Mouse (Mus musculus) spleen, adult 2 months (tissue): Measurements from ENCODE around the gene Prickle1. TPM values are rescaled to one million over a fixed set of nuclear protein-coding genes. Genes with fewer than 3 reads are reported as not detected.
A peak's percentile ranks its signal among the peaks of the same experiment; 100 is the strongest.

Source experiments
- DNase-seq, 2 experiments: peaks; one replicate each; pipeline versions ENCODE4 v3.0.0 to v3.0.0-alpha.2; 2012 to 2021; ENCODE audit warnings: low spot score in 2 of 2, low read depth in 1 of 2
- H3K27ac ChIP-seq: fragments of 200-500 bp; 2 replicates; pipeline ENCODE4 v1.5.1; 2012; ENCODE audit warnings: low read length, inconsistent platforms; ENCODE audit not compliant: insufficient read depth
- H3K27me3 ChIP-seq: fragments of 200-500 bp; 2 replicates; pipeline ENCODE4 v1.6.1; 2012; ENCODE audit warnings: mild to moderate bottlenecking, moderate library complexity, low read length, inconsistent platforms; ENCODE audit not compliant: control insufficient read depth, insufficient read depth
- H3K36me3 ChIP-seq: fragments of 200-500 bp; 2 replicates; pipeline ENCODE4 v1.6.1; 2012; ENCODE audit warnings: mild to moderate bottlenecking, low read length, inconsistent platforms; ENCODE audit not compliant: control insufficient read depth, insufficient read depth
- H3K4me1 ChIP-seq: fragments of 200-500 bp; 2 replicates; pipeline ENCODE4 v1.6.1; 2011; ENCODE audit warnings: inconsistent platforms; ENCODE audit not compliant: control insufficient read depth, insufficient read depth, insufficient read length
- H3K4me3 ChIP-seq: fragments of 200-500 bp; 2 replicates; pipeline ENCODE4 v1.5.1; 2011; ENCODE audit warnings: mild to moderate bottlenecking, inconsistent platforms; ENCODE audit not compliant: insufficient read depth, insufficient read length; ENCODE audit errors: extremely low read depth
- CTCF ChIP-seq: fragments of 200-500 bp; IDR thresholded peaks from 2 replicates; pipeline ENCODE4 v1.5.1; 2011; ENCODE audit warnings: mild to moderate bottlenecking, inconsistent platforms; ENCODE audit not compliant: insufficient read depth, insufficient read length, insufficient replicate concordance; ENCODE audit errors: extremely low read depth
- POLR2A ChIP-seq: fragments of 200-500 bp; IDR thresholded peaks from 2 replicates; pipeline ENCODE4 v1.6.1; 2011; ENCODE audit warnings: low read depth, low read length, inconsistent platforms
- WGBS: fragments of 180-500 bp; shearing (Covaris S2); methylation state at CpG from one replicate; pipeline ENCODE4 v1.1.7; 2018; 5-methylcytosine and 5-hydroxymethylcytosine counted together
- polyA plus RNA-seq: library from polyadenylated mRNA; depleted of rRNA; stranded (reverse); fragments of >200 nt; gene quantifications from 2 replicates; pipeline ENCODE4 v1.2.3, GENCODE M21; 2012

Gene Prickle1
- polyA plus RNA-seq, 1 experiment: 3.8 TPM

GRCm38 (mm10) chr15:93555719-93556118 lies 40.0 kb downstream of the Prickle1 start:
- no peaks in the 10 kb centered on the region for H3K36me3 ChIP-seq
- H3K4me3 ChIP-seq: no peak overlapping the region
- H3K27me3 ChIP-seq: no peaks in the 10 kb centered on the region
- no peak overlapping the region for H3K27ac ChIP-seq
- TF ChIP-seq POLR2A (no peak), CTCF (no peak)
- H3K4me1 ChIP-seq: no peaks in the 10 kb centered on the region
- WGBS: 68% methylated on average over 8 of the region's 8 CpGs
- DNase-seq: no peak

DNA sequence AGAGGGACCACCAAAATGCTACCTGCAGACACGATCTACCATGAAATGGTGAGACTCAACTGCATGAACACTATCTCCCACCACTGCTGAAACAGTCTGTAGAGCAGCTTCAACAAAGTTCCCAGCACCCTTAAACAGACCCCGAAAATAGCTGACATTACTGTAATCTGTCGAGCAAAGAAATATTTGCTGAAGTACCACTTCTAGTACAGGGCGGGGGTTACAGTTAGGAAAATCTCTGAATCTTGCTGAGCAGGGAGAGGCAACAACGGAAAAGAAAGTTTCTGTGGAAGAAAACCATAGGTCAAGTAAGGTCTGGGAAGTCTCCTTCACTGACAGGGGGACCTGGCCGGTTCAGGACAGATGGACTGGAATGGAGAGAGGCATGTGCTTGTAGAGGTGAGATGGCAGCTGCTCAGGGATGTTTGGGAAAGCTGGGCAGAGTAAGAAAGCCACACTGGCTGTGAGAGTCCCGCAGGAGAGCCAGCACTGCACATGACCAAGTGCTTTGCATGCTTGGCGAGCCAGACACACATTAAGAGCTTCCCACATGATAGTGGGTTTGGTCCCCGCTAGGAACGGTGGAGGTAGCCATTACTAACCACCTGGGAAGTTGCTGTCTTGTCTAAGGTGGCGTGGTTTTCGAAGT lies 41.4 kb downstream of the Prickle1 start:
- Histone ChIP-seq H3K27me3 (no peaks in the 10 kb centered on the region), H3K4me1 (no peaks in the 10 kb centered on the region), H3K27ac (no peak overlapping the region), H3K4me3 (no peak overlapping the region), H3K36me3 (no peaks in the 10 kb centered on the region)
- 87% methylated on average over 12 of the region's 12 CpGs for WGBS
- TF ChIP-seq POLR2A: no peak
- no peak for TF ChIP-seq CTCF
- DNase-seq: no peak

DNA sequence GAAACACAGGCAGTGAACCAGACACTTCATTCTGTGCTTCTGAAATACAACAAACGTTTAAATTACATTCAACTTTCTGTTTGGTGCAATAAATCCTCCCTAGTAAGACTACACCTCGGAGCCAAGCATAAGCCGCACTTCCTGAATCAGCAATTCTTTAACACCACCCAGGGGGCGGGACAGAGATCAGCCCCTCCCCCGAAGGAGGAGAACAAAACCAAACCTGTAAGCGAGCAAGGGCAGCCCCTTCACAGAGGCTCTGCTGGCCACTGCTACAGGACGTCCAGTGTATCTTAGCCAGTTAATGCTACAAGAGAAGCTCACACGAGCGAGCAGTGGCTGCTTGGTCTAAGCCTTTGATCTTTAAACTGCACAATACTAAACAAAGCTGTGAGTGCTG lies 43.5 kb downstream of the Prickle1 start:
- WGBS: 15% methylated on average over 9 of the region's 9 CpGs
- H3K4me3 ChIP-seq: no peak overlapping the region
- TF ChIP-seq POLR2A: no peak
- no peak for TF ChIP-seq CTCF
- DNase-seq: peak; percentile 9 to 24
- H3K4me1 ChIP-seq: no peaks in the 10 kb centered on the region
- H3K36me3 ChIP-seq: no peaks in the 10 kb centered on the region
- no peak overlapping the region for H3K27ac ChIP-seq
- no peaks in the 10 kb centered on the region for H3K27me3 ChIP-seq

DNA sequence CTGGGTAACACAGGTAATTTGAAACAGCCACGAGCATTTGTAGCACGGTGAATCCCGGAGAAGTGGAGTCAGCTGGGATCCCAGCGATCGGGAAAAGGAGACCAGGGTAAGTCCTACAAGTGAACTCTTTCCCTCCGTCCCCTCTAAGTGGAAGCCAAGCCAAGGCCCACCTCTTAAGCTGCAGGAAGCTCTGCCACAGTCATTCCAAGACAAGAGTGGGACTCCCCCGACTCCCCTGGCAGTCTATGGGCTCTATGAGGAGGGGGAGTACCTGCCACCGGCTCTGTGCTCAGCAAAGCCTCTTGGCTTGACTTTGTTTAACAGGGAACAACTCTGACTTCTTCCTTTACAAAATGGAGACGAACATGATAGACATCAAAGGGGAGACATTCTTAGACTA lies 47.4 kb downstream of the Prickle1 start:
- Histone ChIP-seq H3K27me3 (no peaks in the 10 kb centered on the region), H3K36me3 (no peaks in the 10 kb centered on the region), H3K4me3 (no peak overlapping the region), H3K4me1 (no peaks in the 10 kb centered on the region), H3K27ac (no peak overlapping the region)
- DNase-seq: no peak
- TF ChIP-seq POLR2A (no peak), CTCF (no peak)
- WGBS: 86% methylated on average over 9 of the region's 9 CpGs

DNA sequence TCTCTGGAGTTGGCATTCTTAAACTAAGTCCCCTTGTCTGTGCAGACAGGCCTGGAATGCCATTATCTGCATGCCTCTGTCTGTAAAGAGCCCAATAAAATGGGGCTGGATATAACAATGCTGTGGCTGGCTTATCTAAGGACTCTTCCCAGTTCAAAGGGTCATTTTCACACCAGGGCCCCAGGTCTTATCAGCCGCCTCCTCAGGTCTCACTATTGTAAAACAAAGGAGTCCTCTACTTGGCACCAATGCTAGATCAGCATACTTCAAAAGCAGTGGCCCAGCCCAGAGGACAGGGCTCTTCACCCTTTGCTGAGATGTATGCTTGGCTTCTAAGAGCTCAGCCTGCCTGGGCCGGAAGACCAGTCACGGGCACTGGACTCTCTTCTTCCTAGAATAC lies 56.3 kb downstream of the Prickle1 start:
- Histone ChIP-seq H3K36me3 (no peaks in the 10 kb centered on the region), H3K27ac (no peak overlapping the region), H3K4me3 (no peak overlapping the region), H3K4me1 (no peaks in the 10 kb centered on the region), H3K27me3 (no peaks in the 10 kb centered on the region)
- DNase-seq: no peak
- WGBS: 87% methylated on average over 3 of the region's 3 CpGs
- TF ChIP-seq POLR2A: no peak
- no peak for TF ChIP-seq CTCF

GRCm38 (mm10) chr15:93538551-93539205 lies 57.0 kb downstream of the Prickle1 start:
- DNase-seq: no peak
- no peaks in the 10 kb centered on the region for H3K36me3 ChIP-seq
- no peaks in the 10 kb centered on the region for H3K27me3 ChIP-seq
- 89% methylated on average over 21 of the region's 21 CpGs for WGBS
- H3K4me3 ChIP-seq: no peak overlapping the region
- no peaks in the 10 kb centered on the region for H3K4me1 ChIP-seq
- TF ChIP-seq CTCF (no peak), POLR2A (no peak)
- no peak overlapping the region; the same call in 1 of the 2 replicates for H3K27ac ChIP-seq

- Histone ChIP-seq H3K27me3 (no peaks in the 10 kb centered on the region), H3K4me1 (no peaks in the 10 kb centered on the region), H3K27ac (no peak overlapping the region), H3K4me3 (no peak overlapping the region), H3K36me3 (no peaks in the 10 kb centered on the region)
- TF ChIP-seq CTCF: no peak
- TF ChIP-seq POLR2A: no peak
- 85% methylated on average over 7 of the region's 7 CpGs for WGBS
- DNase-seq: no peak
Measured at GRCm38 (mm10) chr15:93537745-93538144, 57.9 kb downstream of the Prickle1 start.
